Mouse (Mus musculus): ENCODE data around the gene Tmem121.

DNA sequence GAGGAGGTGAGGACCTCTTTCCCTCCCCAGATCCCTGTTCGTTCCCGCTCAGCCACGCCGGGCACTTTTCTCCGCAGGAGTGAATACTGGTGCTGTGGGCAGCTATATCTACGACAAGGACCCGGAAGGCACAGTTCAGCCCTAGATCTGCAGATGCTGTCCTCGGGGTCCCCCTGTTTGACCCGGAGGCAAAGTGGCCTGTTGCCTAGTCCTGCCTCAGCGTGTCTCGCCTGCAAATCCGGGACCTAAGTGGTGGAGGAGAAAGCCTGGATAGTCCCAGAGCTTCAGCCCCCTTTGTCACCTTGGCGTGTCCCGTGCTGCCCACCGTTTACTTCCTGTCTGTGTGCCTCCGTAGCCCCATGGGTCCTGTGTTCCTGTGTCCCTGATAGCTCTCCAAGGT lies 40.8 kb upstream of the Tmem121 start:
- TF ChIP-seq MAFK (IDR thresholded peaks at IDR 0.05; ENCODE audit: insufficient read depth, low read depth, low read length) (no peak), ZC3H11A (IDR thresholded peaks at IDR 0.05; ENCODE audit: borderline replicate concordance, low read depth, low read length) (no peak), ZNF384 (IDR thresholded peaks at IDR 0.05; ENCODE audit: low read depth, low read length) (no peak), CHD2 (IDR thresholded peaks at IDR 0.05; ENCODE audit: low read depth, low read length) (no peak)
